Mouse (Mus musculus) c-Kit-positive CD71-positive TER-119-positive erythroid progenitor cells, embryonic 14.5 days (primary cell): ENCODE results near the gene Slc1a2.

Experiments used
- DNase-seq: peaks from one replicate; pipeline ENCODE4 v3.0.0-alpha.2; 2013; ENCODE audit warnings: low spot score

Slc1a2 gene

GRCm38 (mm10) chr2:102764602-102765374 lies 106.3 kb downstream of the Slc1a2 start:
- DNase-seq = no peak

- no peak for DNase-seq
These were observed 109.8 kb downstream of the Slc1a2 start for GRCm38 (mm10) chr2:102768267-102768666.

- no peak for DNase-seq
These were observed 112.8 kb downstream of the Slc1a2 start for GRCm38 (mm10) chr2:102771304-102771703.

GRCm38 (mm10) chr2:102772276-102772675 lies 113.8 kb downstream of the Slc1a2 start:
- DNase-seq = no peak

GRCm38 (mm10) chr2:102774700-102775099 lies 116.2 kb downstream of the Slc1a2 start:
- no peak for DNase-seq

GRCm38 (mm10) chr2:102775561-102775960 lies 117.1 kb downstream of the Slc1a2 start:
- DNase-seq = no peak

GRCm38 (mm10) chr2:102778208-102778607 lies 119.7 kb downstream of the Slc1a2 start:
- DNase-seq = no peak

GRCm38 (mm10) chr2:102782751-102783150 lies 124.3 kb downstream of the Slc1a2 start:
- no peak for DNase-seq

- no peak for DNase-seq
These were observed 127.2 kb downstream of the Slc1a2 start for GRCm38 (mm10) chr2:102785696-102786095.

GRCm38 (mm10) chr2:102791641-102792040 lies 133.2 kb downstream of the Slc1a2 start:
- no peak for DNase-seq

- no peak for DNase-seq
These were observed 134.3 kb downstream of the Slc1a2 start for GRCm38 (mm10) chr2:102792804-102793203.

GRCm38 (mm10) chr2:102795034-102795433 lies 136.6 kb downstream of the Slc1a2 start:
- DNase-seq = no peak

GRCm38 (mm10) chr2:102798149-102798548 lies 139.7 kb downstream of the Slc1a2 start:
- DNase-seq = no peak

- DNase-seq = no peak
These were observed 143.4 kb downstream of the Slc1a2 start for GRCm38 (mm10) chr2:102801899-102802298.

GRCm38 (mm10) chr2:102804109-102804508 lies 145.7 kb downstream of the Slc1a2 start:
- DNase-seq = peak; percentile 6

GRCm38 (mm10) chr2:102805283-102805682 lies 146.8 kb downstream of the Slc1a2 start:
- DNase-seq = no peak

- no peak for DNase-seq
These were observed 147.5 kb downstream of the Slc1a2 start for GRCm38 (mm10) chr2:102805761-102806496.

GRCm38 (mm10) chr2:102807633-102808032 lies 149.2 kb downstream of the Slc1a2 start:
- no peak for DNase-seq

GRCm38 (mm10) chr2:102809436-102809835 lies 151.0 kb downstream of the Slc1a2 start:
- no peak for DNase-seq

GRCm38 (mm10) chr2:102812756-102813155 lies 154.3 kb downstream of the Slc1a2 start:
- no peak for DNase-seq

GRCm38 (mm10) chr2:102815289-102815809 lies 156.9 kb downstream of the Slc1a2 start:
- no peak for DNase-seq

- DNase-seq = no peak
These were observed 161.8 kb downstream of the Slc1a2 start for GRCm38 (mm10) chr2:102820225-102820711.

- DNase-seq = no peak
These were observed 162.3 kb downstream of the Slc1a2 start for GRCm38 (mm10) chr2:102820790-102821189.
